In genomic region chr10:123682718-123683255, GRCm38 (mm10) we compare ENCODE assay signal across 22 mouse cellular contexts.
A peak's percentile ranks its signal among the peaks of the same experiment; 100 is the strongest.
DNase-seq lines count a peak whose midpoint lies in the region; ATAC-seq and TF ChIP-seq lines count a peak whose summit lies in the region.
"Had no signal": no experiment of that assay in that cellular context is flagged by ENCODE, and none has a peak within 500 bp of the region (broad histone marks: within the 10 kb centered on the region; RNA-seq: fewer than 3 reads in every experiment).

No protein-coding gene starts in this region.

- H3K4me1 ChIP-seq in hindbrain, embryonic 10.5 days (replicated peaks) = 0 out of 2 replicates have a peak, but pooled peaks cover 5% of the 10 kb centered on the region
- H3K4me1 ChIP-seq in hindbrain, embryonic 14.5 days (replicated peaks; ENCODE audit: control insufficient read depth, insufficient read depth, low read length) = no peaks in the 10 kb centered on the region
- H3K4me1 ChIP-seq in kidney, postnatal 0 days (replicated peaks; ENCODE audit: insufficient read depth, low read length) = no peaks in the 10 kb centered on the region; the same call in 1 of the 2 replicates
- H3K4me1 ChIP-seq in embryonic facial prominence, embryonic 10.5 days = peaks cover 22% of the 10 kb centered on the region
- H3K4me1 ChIP-seq: hindbrain, embryonic 12.5 days had no signal

- no peak overlapping the region for H3K9ac ChIP-seq in hindbrain, embryonic 14.5 days
- H3K9ac ChIP-seq in kidney, postnatal 0 days (ENCODE audit: low read depth, low read length) = no peak overlapping the region
- H3K9ac ChIP-seq: forebrain, embryonic 13.5 days; forebrain, postnatal 0 days; heart, embryonic 13.5 days; hindbrain, embryonic 12.5 days had no signal

- no peaks in the 10 kb centered on the region for H3K27me3 ChIP-seq in hindbrain, embryonic 10.5 days (ENCODE audit: insufficient read depth, poor library complexity, severe bottlenecking)
- H3K27me3 ChIP-seq in hindbrain, embryonic 14.5 days (ENCODE audit: control insufficient read depth, insufficient read depth, low read length) = no peaks in the 10 kb centered on the region
- H3K27me3 ChIP-seq in kidney, postnatal 0 days (ENCODE audit: insufficient read depth, low read length) = no peaks in the 10 kb centered on the region
- no peaks in the 10 kb centered on the region for H3K27me3 ChIP-seq in embryonic facial prominence, embryonic 10.5 days (replicated peaks; ENCODE audit: low read depth, poor library complexity, severe bottlenecking)
- H3K27me3 ChIP-seq: CH12.LX; forebrain, embryonic 13.5 days; heart, embryonic 13.5 days; hindbrain, embryonic 12.5 days; Patski had no signal

- WGBS in hindbrain, embryonic 10.5 days = 55% methylated on average over 9 of the region's 9 CpGs
- WGBS in hindbrain, embryonic 14.5 days = 68% methylated on average over 9 of the region's 9 CpGs
- 13% methylated on average over 9 of the region's 9 CpGs for WGBS in kidney, postnatal 0 days
- WGBS in embryonic facial prominence, embryonic 10.5 days = 31% methylated on average over 9 of the region's 9 CpGs

- no peaks in the 10 kb centered on the region for H3K36me3 ChIP-seq in hindbrain, embryonic 10.5 days
- no peaks in the 10 kb centered on the region for H3K36me3 ChIP-seq in hindbrain, embryonic 14.5 days (replicated peaks; ENCODE audit: control insufficient read depth, insufficient read depth)
- no peaks in the 10 kb centered on the region for H3K36me3 ChIP-seq in kidney, postnatal 0 days (ENCODE audit: insufficient read depth, low read length)
- H3K36me3 ChIP-seq in embryonic facial prominence, embryonic 10.5 days (replicated peaks) = no peaks in the 10 kb centered on the region
- H3K36me3 ChIP-seq: heart, embryonic 13.5 days; hindbrain, embryonic 12.5 days had no signal

- ATAC-seq in hindbrain, embryonic 14.5 days (ENCODE audit: low FRiP score) = no peak
- ATAC-seq in kidney, postnatal 0 days (replicated peaks; ENCODE audit: low FRiP score, low read depth) = peak; percentile 93
- ATAC-seq: activated CD4-positive, CD25-positive, alpha-beta regulatory T cell, adult 4 months; forebrain, embryonic 13.5 days; forebrain, postnatal 0 days; hindbrain, postnatal 0 days; Patski had no signal

- TF ChIP-seq CTCF in kidney, postnatal 0 days (IDR thresholded peaks at IDR 0.05; ENCODE audit: low read depth) = no peak

- H3K9me3 ChIP-seq in hindbrain, embryonic 10.5 days = no peaks in the 10 kb centered on the region
- no peaks in the 10 kb centered on the region for H3K9me3 ChIP-seq in hindbrain, embryonic 14.5 days (ENCODE audit: control insufficient read depth, low read length)
- no peaks in the 10 kb centered on the region for H3K9me3 ChIP-seq in kidney, postnatal 0 days (replicated peaks; ENCODE audit: low read length)
- H3K9me3 ChIP-seq in embryonic facial prominence, embryonic 10.5 days = no peaks in the 10 kb centered on the region
- H3K9me3 ChIP-seq: forebrain, embryonic 13.5 days; heart, embryonic 13.5 days; hindbrain, embryonic 12.5 days had no signal

- peak; percentile 16 for DNase-seq in hindbrain, embryonic 10.5 days (ENCODE audit: low spot score)
- no peak for DNase-seq in hindbrain, embryonic 14.5 days (ENCODE audit: low spot score)
- DNase-seq in kidney, postnatal 0 days (ENCODE audit: low spot score) = peak; percentile 87
- DNase-seq in kidney, postnatal 36 days = no peak
- peak; percentile 42 for DNase-seq in embryonic facial prominence, embryonic 10.5 days (ENCODE audit: low spot score)
- no peak for DNase-seq in c-Kit-positive CD71-positive TER-119-positive erythroid progenitor cells, embryonic 14.5 days (ENCODE audit: low spot score)
- DNase-seq in retina, postnatal 1 day = no peak
- DNase-seq: adrenal gland, postnatal 14 days; cerebellum, adult 18-20 months; cerebellum, adult 9-11 months; cerebellum, postnatal 36 days; forebrain, postnatal 0 days; gastrocnemius, adult 2 months; gastrocnemius, postnatal 25 days; heart, postnatal 36 days had no signal

- no peak overlapping the region for H3K4me3 ChIP-seq in hindbrain, embryonic 10.5 days
- H3K4me3 ChIP-seq in hindbrain, embryonic 14.5 days (replicated peaks; ENCODE audit: low read length) = no peak overlapping the region
- H3K4me3 ChIP-seq in kidney, postnatal 0 days (replicated peaks; ENCODE audit: low read depth, low read length) = no peak overlapping the region
- H3K4me3 ChIP-seq in embryonic facial prominence, embryonic 10.5 days = no peak overlapping the region
- H3K4me3 ChIP-seq: forebrain, embryonic 13.5 days; gastrocnemius, adult 2 months; heart, embryonic 13.5 days; hindbrain, embryonic 12.5 days had no signal

- no peak overlapping the region for H3K27ac ChIP-seq in hindbrain, embryonic 10.5 days
- no peak overlapping the region for H3K27ac ChIP-seq in hindbrain, embryonic 14.5 days
- H3K27ac ChIP-seq in kidney, postnatal 0 days = no peak overlapping the region
- H3K27ac ChIP-seq in embryonic facial prominence, embryonic 10.5 days (replicated peaks) = no peak overlapping the region
- H3K27ac ChIP-seq: forebrain, embryonic 13.5 days; gastrocnemius, adult 2 months; heart, embryonic 13.5 days; hindbrain, embryonic 12.5 days; hindbrain, postnatal 0 days had no signal

- no peak overlapping the region for H3K4me2 ChIP-seq in hindbrain, embryonic 14.5 days (replicated peaks)
- 0 out of 2 replicates have a peak overlapping the region, but pooled peaks have one; percentile 3 for H3K4me2 ChIP-seq in kidney, postnatal 0 days (ENCODE audit: low read length)
- H3K4me2 ChIP-seq: forebrain, embryonic 13.5 days; heart, embryonic 13.5 days; hindbrain, embryonic 12.5 days had no signal

Comparison
In these comparisons a context has a peak if more than half of its experiments do, and no peak if none do; other contexts are left out.
1. DNase-seq: peak in hindbrain, embryonic 10.5 days (single experiment), kidney, postnatal 0 days (single experiment) and embryonic facial prominence, embryonic 10.5 days (single experiment); none in hindbrain, embryonic 14.5 days (single experiment), kidney, postnatal 36 days (0 of 2), c-Kit-positive CD71-positive TER-119-positive erythroid progenitor cells, embryonic 14.5 days (single experiment) and retina, postnatal 1 day (single experiment).